Mouse (Mus musculus) midbrain, embryonic 12.5 days (tissue): ENCODE results near the gene Spc25. TPM values are rescaled to one million over a fixed set of nuclear protein-coding genes. Genes with fewer than 3 reads are reported as not detected.

Experiments used
- ATAC-seq: fragments of 200-750 bp; cut with Nextera tagmentation; 2 replicates; pipeline ENCODE4 v1.8.0; 2017; ENCODE audit warnings: low read depth, moderate TSS enrichment, moderate library complexity; ENCODE audit not compliant: low FRiP score
- H3K27ac ChIP-seq: fragments of 300-500 bp; sonication (generic); replicated peaks from 2 replicates; pipeline ENCODE4 v1.5.1; 2016; ENCODE audit warnings: mild to moderate bottlenecking
- H3K27me3 ChIP-seq: fragments of 300-500 bp; sonication (generic); 2 replicates; pipeline ENCODE4 v1.6.1; 2016; ENCODE audit warnings: mild to moderate bottlenecking
- H3K36me3 ChIP-seq: fragments of 300-500 bp; sonication (generic); 2 replicates; pipeline ENCODE4 v1.6.1; 2016
- H3K4me1 ChIP-seq: fragments of 300-500 bp; sonication (generic); 2 replicates; pipeline ENCODE4 v1.6.1; 2016
- H3K4me2 ChIP-seq: fragments of 300-500 bp; sonication (generic); replicated peaks from 2 replicates; pipeline ENCODE4 v1.6.1; 2016; ENCODE audit warnings: mild to moderate bottlenecking, moderate library complexity
- H3K4me3 ChIP-seq: fragments of 300-500 bp; sonication (generic); 2 replicates; pipeline ENCODE4 v1.5.1; 2016; ENCODE audit warnings: mild to moderate bottlenecking
- H3K9ac ChIP-seq: fragments of 300-500 bp; sonication (generic); replicated peaks from 2 replicates; pipeline ENCODE4 v1.6.1; 2016; ENCODE audit warnings: mild to moderate bottlenecking, moderate library complexity
- H3K9me3 ChIP-seq: fragments of 300-500 bp; sonication (generic); 2 replicates; pipeline ENCODE4 v1.6.1; 2016; ENCODE audit warnings: mild to moderate bottlenecking
- WGBS: fragments of 180-500 bp; shearing (Covaris S2); methylation state at CpG from one replicate; pipeline ENCODE4 v1.1.7; 2016; 5-methylcytosine and 5-hydroxymethylcytosine counted together
- polyA plus RNA-seq: library from polyadenylated mRNA; unstranded; fragments of >200 nt; fragmentation: Nextera tagmentation; extraction: Ambion mirVana; gene quantifications from 2 replicates; pipeline ENCODE4 v1.2.1, GENCODE M21; 2016

Gene Spc25
- polyA plus RNA-seq, 1 experiment from 2014 or later = 201 TPM

DNA sequence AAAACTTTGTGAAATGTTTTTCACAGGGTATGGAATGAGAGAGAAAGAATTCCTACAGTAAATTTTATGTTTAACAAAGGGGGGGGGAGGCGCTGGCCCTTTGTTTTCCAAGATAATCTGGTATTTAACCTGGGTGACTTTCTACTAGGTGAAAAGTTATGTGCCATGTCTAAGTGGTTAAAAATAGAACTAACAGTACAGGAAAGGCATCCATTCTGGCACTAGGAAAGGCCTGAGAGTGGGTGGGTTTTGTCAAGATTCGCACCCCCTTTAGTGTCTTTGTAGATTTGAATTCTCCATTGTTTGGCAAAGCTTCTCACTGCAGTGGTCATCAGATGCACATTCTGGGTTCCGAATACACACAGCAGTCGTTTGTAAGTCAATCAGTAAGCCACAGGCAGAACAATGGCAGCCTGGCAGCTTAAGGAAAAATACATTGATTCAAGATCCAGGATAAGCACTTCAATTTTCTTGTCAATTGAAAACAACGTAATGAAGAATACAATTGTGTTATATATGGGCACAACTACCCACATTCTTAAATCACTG, 15.9 kb upstream of the Spc25 start:
- Histone ChIP-seq H3K9ac (no peak overlapping the region), H3K4me3 (no peak overlapping the region), H3K4me2 (no peak overlapping the region), H3K36me3 (no peaks in the 10 kb centered on the region), H3K27ac (no peak overlapping the region), H3K4me1 (no peaks in the 10 kb centered on the region), H3K27me3 (no peaks in the 10 kb centered on the region), H3K9me3 (no peaks in the 10 kb centered on the region)
- no peak for ATAC-seq
- WGBS = 28% methylated on average over 5 of the region's 5 CpGs

DNA sequence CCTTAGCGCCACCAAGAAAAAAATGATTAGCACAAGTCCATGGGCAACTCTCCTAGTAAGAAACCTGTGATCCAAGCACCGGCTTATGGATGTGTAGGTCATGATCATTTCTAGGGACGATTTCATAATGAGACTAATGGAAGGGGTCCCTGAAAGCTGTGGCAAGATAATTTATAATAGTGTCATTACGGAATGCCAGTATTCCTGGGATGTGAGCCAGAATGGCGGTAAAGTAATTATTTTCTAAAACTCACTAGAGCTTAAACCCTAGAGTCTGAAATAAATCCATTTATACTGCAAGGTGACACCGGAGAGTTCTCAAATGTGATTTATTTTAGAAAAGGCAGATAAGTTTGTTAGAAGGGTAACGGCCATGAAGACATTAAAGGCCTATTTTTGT, 9.2 kb upstream of the Spc25 start:
- H3K27me3 ChIP-seq = no peaks in the 10 kb centered on the region
- H3K27ac ChIP-seq = no peak overlapping the region
- no peak for ATAC-seq
- H3K4me1 ChIP-seq = no peaks in the 10 kb centered on the region
- H3K9ac ChIP-seq = no peak overlapping the region
- no peak overlapping the region for H3K4me2 ChIP-seq
- H3K9me3 ChIP-seq = no peaks in the 10 kb centered on the region
- no peaks in the 10 kb centered on the region for H3K36me3 ChIP-seq
- no peak overlapping the region for H3K4me3 ChIP-seq
- WGBS = 88% methylated on average over 7 of the region's 7 CpGs

GRCm38 (mm10) chr2:69212652-69213051, 6.7 kb upstream of the Spc25 start:
- H3K9ac ChIP-seq = no peak overlapping the region
- H3K4me1 ChIP-seq = no peaks in the 10 kb centered on the region
- no peaks in the 10 kb centered on the region for H3K27me3 ChIP-seq
- no peak overlapping the region for H3K4me2 ChIP-seq
- 71% methylated on average over 10 of the region's 10 CpGs for WGBS
- no peak for ATAC-seq
- H3K36me3 ChIP-seq = no peaks in the 10 kb centered on the region
- no peak overlapping the region for H3K4me3 ChIP-seq
- no peaks in the 10 kb centered on the region for H3K9me3 ChIP-seq
- no peak overlapping the region for H3K27ac ChIP-seq

DNA sequence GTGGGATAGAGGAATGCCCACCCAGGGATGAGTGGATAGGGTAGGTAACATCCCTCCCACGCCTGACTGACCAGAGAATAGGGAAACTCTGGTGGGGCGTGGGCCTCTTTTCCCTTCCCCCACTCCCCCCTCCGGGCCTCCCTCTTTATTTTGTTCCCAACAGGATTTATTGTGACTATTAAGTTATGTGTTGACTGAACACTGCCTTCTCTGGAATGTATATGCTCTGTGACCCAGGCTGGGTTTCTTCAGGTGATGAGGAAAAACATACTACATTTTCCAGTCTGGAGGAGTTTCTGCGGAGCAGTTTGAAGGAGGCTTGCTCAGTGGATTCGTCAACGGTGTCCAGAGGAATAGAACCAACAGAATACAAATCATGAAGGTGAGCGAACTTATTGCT, 4.8 kb upstream of the Spc25 start, which contains the start of gene G6pc2:
Gene G6pc2 (plus strand): TSS at position 301 of the 400 bp plus-strand sequence.
- Histone ChIP-seq H3K36me3 (no peaks in the 10 kb centered on the region), H3K27me3 (no peaks in the 10 kb centered on the region), H3K27ac (no peak within 1 kb of the TSS), H3K9me3 (no peaks in the 10 kb centered on the region), H3K9ac (no peak within 1 kb of the TSS), H3K4me3 (no peak within 1 kb of the TSS), H3K4me1 (no peaks in the 10 kb centered on the region), H3K4me2 (no peak within 1 kb of the TSS)
- 86% methylated on average over 7 of the region's 7 CpGs for WGBS
- ATAC-seq = no peak

GRCm38 (mm10) chr2:69209684-69210083, 3.7 kb upstream of the Spc25 start:
- Histone ChIP-seq H3K9me3 (no peaks in the 10 kb centered on the region), H3K4me1 (peaks cover 9% of the 10 kb centered on the region), H3K36me3 (no peaks in the 10 kb centered on the region), H3K4me3 (no peak overlapping the region), H3K9ac (no peak overlapping the region), H3K27me3 (no peaks in the 10 kb centered on the region), H3K4me2 (no peak overlapping the region), H3K27ac (no peak overlapping the region)
- 95% methylated on average over 3 of the region's 3 CpGs for WGBS
- no peak for ATAC-seq

DNA sequence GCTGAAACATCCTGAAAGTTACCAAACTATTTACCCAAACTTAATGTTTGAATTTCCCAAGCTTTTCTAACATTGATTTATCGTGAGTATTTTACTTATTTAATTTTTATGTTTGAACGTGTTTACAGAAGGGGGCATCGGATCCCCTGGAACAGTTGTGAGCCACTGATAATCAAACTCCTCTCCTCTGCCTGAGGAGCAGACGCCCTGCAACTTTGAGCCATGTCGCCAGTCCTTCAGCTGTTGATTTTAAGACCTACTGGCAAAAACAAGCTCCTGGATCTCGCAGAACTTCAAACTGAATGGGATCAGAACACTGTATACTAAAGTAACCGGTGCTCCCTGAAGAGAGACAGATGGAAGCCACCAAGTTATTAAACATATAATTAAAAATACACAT, 529 bp upstream of the Spc25 start:
- no peak overlapping the region for H3K27ac ChIP-seq
- no peaks in the 10 kb centered on the region for H3K9me3 ChIP-seq
- no peak overlapping the region for H3K4me3 ChIP-seq
- peaks cover 12% of the 10 kb centered on the region for H3K4me1 ChIP-seq
- no peaks in the 10 kb centered on the region for H3K27me3 ChIP-seq
- H3K9ac ChIP-seq = no peak overlapping the region
- peak overlapping the region; percentile 39 for H3K4me2 ChIP-seq
- WGBS = 28% methylated on average over 7 of the region's 7 CpGs
- ATAC-seq = no peak; the same call in 1 of the 2 replicates
- H3K36me3 ChIP-seq = peaks cover 13% of the 10 kb centered on the region

DNA sequence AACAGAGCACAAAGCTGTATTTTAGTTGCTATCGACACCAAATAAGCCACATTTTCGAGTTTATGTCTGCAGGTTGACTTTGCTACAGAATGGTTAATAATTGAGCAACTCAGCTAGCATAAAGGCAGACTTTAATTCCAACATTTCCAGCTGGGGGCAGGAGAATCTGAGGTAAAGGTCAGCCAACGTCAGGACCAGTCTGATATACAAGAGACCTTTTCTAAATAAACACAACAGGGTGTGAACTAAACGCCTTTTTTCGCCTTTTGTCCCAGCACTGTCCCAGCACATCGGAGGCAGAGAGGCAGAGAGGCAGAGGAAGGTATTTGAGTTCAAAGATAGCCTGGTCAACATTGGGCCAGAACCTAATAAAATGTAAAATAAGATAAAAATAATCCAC, 809 bp downstream of the Spc25 start:
- Histone ChIP-seq H3K4me2 (peak overlapping the region; percentile 81), H3K36me3 (peaks cover 21% of the 10 kb centered on the region), H3K9me3 (no peaks in the 10 kb centered on the region), H3K27me3 (no peaks in the 10 kb centered on the region), H3K4me3 (peak overlapping the region; percentile 82), H3K27ac (no peak overlapping the region), H3K4me1 (peaks cover 12% of the 10 kb centered on the region), H3K9ac (peak overlapping the region; percentile 73)
- no peak for ATAC-seq
- 20% methylated on average over 6 of the region's 6 CpGs for WGBS

GRCm38 (mm10) chr2:69193555-69193954, 12.4 kb downstream of the Spc25 start:
- H3K4me1 ChIP-seq = no peaks in the 10 kb centered on the region
- 94% methylated on average over 5 of the region's 5 CpGs for WGBS
- no peak overlapping the region for H3K27ac ChIP-seq
- peaks cover 44% of the 10 kb centered on the region for H3K36me3 ChIP-seq
- no peaks in the 10 kb centered on the region for H3K9me3 ChIP-seq
- ATAC-seq = no peak
- H3K4me2 ChIP-seq = no peak overlapping the region
- H3K9ac ChIP-seq = no peak overlapping the region
- no peaks in the 10 kb centered on the region for H3K27me3 ChIP-seq
- H3K4me3 ChIP-seq = no peak overlapping the region

- Histone ChIP-seq H3K4me2 (no peak overlapping the region), H3K4me1 (no peaks in the 10 kb centered on the region), H3K9me3 (no peaks in the 10 kb centered on the region), H3K36me3 (peaks cover 33% of the 10 kb centered on the region), H3K27me3 (no peaks in the 10 kb centered on the region), H3K27ac (no peak overlapping the region), H3K4me3 (no peak overlapping the region), H3K9ac (no peak overlapping the region)
- no peak for ATAC-seq
- WGBS = 87% methylated on average over 5 of the region's 5 CpGs
These were observed 14.9 kb downstream of the Spc25 start for GRCm38 (mm10) chr2:69191059-69191458.

- no peaks in the 10 kb centered on the region for H3K4me1 ChIP-seq
- H3K9ac ChIP-seq = no peak overlapping the region
- H3K4me2 ChIP-seq = no peak overlapping the region
- 64% methylated on average over 4 of the region's 4 CpGs for WGBS
- H3K4me3 ChIP-seq = no peak overlapping the region
- H3K36me3 ChIP-seq = peaks cover 18% of the 10 kb centered on the region
- ATAC-seq = no peak
- H3K27me3 ChIP-seq = no peaks in the 10 kb centered on the region
- H3K9me3 ChIP-seq = no peaks in the 10 kb centered on the region
- H3K27ac ChIP-seq = no peak overlapping the region
These were observed 16.8 kb downstream of the Spc25 start for GRCm38 (mm10) chr2:69189222-69189621.

DNA sequence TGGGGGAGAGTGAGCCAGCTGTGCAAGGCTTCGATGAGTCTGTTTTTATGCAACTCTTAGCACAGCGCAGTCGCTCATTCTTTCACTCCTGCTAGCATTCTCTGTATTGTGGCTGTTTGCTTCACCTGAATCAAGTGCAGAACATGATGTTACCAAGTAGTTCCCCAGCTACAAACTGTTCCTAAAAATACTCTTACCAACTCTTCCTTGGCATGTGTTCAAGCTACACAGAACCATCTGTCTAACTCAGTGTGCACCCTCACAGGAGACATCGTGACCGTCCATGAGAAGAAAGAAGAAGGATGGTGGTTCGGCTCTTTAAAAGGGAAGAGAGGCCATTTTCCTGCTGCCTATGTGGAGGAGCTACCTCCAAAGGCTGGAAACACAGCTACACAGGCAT, 17.3 kb downstream of the Spc25 start:
- Histone ChIP-seq H3K4me1 (no peaks in the 10 kb centered on the region), H3K4me3 (no peak overlapping the region), H3K27ac (no peak overlapping the region), H3K9ac (no peak overlapping the region), H3K4me2 (no peak overlapping the region), H3K9me3 (no peaks in the 10 kb centered on the region), H3K27me3 (no peaks in the 10 kb centered on the region), H3K36me3 (peaks cover 13% of the 10 kb centered on the region)
- ATAC-seq = no peak
- 92% methylated on average over 6 of the region's 6 CpGs for WGBS

DNA sequence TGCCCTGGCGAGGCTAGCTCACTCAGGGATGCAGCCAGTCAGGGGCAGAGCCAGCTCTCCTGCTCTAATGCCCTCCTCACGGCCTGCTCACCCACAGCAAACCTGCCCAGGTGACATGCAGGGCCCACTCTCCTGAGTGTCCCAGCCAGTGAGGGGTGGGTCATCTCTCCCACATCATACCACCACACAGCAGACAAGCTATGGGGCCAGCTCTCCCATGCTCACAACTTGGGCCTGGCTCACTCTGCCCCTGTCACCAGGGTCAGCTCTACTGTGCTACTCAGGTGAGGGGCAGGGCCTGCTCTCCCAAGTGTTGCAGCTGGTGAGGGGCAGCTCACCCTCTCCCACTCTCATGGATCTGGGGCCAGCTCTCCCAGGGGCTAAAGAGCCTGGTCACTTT, 18.0 kb downstream of the Spc25 start:
- 0 out of 2 replicates have a peak, but pooled peaks have one; percentile 6 for ATAC-seq
- Histone ChIP-seq H3K27me3 (no peaks in the 10 kb centered on the region), H3K36me3 (peaks cover 6% of the 10 kb centered on the region), H3K4me2 (no peak overlapping the region), H3K9ac (no peak overlapping the region), H3K4me1 (no peaks in the 10 kb centered on the region), H3K9me3 (no peaks in the 10 kb centered on the region), H3K27ac (no peak overlapping the region), H3K4me3 (no peak overlapping the region)
- 87% methylated on average over 2 of the region's 2 CpGs for WGBS

DNA sequence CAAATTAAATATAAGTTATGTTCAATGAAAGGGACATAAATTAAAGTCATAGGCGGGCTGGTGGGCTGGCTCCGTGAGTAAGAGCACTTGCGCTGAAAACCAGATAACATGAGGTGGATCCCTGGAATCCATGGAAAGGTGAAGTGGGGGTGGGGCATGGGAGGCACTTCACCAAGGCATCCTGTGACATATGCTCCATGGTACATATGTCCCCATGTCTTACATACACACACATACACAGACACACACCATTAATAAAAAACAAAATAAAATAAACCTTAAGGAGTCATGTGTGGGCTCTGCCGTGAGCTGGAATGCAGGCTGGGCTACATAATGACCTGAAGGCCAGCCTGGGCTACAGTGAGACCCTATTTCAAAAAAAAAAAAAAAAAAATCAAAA, 26.3 kb downstream of the Spc25 start:
- Histone ChIP-seq H3K4me1 (no peaks in the 10 kb centered on the region), H3K27me3 (no peaks in the 10 kb centered on the region), H3K4me3 (no peak overlapping the region), H3K36me3 (no peaks in the 10 kb centered on the region), H3K27ac (no peak overlapping the region), H3K9ac (no peak overlapping the region), H3K4me2 (no peak overlapping the region), H3K9me3 (no peaks in the 10 kb centered on the region)
- WGBS = 95% methylated on average over 4 of the region's 4 CpGs
- no peak for ATAC-seq
